Mouse (Mus musculus) right cerebral cortex, postnatal 25 days (tissue): ENCODE measurements around the gene Ciao2a.

Source experiments
- DNase-seq: peaks from one replicate; pipeline ENCODE4 v3.0.0; 2022

Ciao2a gene

DNA sequence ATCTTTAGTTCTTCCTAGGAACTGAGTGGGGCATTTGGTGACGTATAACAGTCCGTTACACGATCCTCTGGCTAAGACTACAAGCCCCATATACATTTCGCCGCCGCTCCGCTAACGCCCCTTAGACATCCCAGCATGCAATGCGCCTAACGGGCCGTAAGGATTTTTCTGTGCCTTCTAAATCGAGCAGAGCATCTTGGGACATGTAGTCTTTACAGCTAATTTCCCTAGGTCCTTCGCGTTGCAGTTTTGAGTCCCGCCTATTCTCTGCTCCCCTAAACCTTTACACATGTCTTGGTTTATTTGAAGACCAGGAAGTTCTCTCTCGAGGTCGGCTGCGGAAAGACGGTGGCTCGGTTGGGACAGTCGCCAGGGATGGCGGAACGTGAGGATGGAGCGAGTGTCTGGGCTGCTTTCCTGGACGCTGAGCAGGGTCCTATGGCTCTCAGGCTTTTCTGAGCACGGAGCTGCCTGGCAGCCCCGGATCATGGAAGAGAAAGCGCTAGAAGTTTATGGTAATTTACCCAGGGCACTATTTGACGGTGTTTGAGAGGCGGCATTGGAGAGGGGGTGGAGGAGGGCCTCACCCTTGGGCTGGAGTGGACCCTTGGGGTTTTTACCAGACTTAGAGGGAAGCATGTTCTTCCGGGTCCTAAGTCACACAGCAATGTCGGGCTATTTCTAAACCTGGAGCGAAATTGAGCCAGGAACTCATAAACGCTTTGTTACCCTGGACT is at the start of gene Ciao2a, which contains the start of gene Snx1:
Gene Ciao2a (plus strand): TSS at position 156 of the 737 bp plus-strand sequence.
Gene Snx1 (minus strand): TSS at position 132 of the 737 bp plus-strand sequence.
- DNase-seq = peak; percentile 92

DNA sequence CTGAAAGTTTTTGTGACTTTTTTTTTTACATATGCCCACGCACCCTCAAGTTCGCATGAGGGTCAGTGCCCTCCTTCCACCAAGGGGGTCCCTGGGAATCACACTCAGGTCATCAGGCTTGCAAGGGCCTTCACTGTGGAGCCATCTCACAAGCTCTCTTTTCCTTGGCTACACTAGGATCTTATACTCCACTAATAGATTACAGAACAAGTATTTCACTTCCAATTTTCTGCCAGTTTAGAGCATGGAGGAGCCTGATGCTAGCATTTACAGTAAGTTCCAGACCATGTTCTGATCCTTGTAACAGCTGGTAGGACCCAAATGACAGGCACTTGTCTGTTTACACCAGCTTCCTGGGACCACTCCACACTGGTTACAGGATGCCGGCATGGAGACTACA is 48.3 kb upstream of the Ciao2a start:
- DNase-seq = no peak

DNA sequence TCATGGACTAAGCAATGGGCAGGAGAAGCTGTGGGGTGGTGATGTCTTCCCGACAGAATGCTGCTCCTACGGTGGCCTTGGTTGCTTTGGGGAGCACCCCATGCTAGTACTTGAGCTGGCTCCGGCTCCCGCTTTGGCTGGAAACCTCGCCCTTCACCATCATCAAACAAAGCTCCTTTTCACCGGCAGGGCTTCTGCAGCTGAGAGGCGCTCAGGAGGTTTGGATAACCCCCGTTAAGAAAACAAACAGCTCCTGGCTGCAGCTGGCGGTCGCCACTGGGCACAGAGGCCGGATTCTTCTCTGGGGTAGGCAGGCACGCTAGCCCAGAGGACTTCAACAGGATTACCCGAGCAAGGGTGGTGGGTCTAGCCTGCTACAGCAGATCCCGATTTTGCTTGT is 47.9 kb upstream of the Ciao2a start:
- DNase-seq = no peak

DNA sequence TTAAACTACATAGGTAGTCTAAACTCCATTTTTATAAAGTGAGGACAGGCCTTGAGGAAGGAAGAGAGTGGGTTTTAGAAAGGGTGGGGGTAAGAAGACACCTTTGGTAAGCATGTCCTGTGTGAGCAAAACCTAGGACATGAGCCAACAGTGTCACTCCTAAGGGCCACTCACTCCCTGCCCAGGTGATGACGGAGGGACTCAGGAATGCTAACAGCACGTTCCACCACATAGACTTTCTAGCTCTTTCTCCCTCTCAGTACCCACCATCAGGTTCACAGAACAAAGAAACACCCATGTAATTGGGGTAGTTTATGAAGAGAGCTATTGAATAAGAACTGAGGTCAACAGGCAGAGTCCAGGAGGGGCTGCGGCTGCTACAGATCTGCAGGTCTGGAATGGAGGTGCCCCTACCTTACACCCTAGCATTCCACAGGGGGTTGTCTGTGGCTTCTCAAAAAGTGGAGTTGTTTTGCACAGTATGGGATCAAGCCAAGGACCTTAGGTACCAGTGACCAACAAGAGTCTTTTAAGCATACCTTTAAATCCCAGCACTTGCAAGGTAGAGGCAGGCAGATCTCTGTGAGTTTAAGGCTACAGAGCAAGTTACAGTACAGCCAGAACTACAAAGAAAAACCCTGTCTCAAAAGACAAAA is 45.5 kb upstream of the Ciao2a start:
- DNase-seq = no peak

DNA sequence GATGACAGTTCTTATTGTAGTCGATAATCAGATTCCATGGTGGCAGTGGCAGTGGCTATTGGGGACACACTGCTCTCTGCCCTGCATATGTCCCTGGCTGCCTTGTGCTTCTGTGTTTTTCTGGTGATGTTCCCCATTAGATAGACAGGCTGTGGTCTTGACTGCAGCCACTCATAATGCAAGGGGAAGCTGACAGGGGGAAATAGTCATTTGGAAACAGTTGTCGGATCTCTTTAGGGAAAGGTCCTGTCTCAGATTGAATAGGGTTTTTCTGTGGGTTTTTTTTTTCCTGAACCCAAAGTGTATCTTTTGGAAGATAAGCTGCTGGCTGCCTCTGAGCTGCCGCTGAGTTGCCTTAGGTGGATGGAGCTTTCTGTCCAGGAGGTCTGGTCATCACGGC is 44.4 kb upstream of the Ciao2a start:
- DNase-seq = no peak

DNA sequence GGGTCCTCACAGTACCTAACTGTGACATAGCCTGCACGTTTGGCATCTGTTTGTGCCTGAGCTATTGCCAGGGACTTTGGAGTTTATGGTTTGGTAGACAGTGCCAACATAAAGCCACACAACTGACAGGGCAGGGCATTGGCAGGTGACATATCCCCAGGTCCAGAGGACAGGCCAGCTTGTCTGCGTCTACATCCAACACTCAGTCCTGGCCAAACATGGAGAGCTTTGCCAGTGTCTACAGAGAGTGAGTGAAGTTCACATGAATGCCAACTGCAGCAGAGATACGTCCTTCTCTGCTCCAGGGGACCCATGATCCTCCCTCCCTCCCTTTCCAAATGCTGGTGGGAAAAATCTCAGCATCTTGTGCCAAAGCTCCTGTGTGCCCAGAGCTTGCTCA is 42.2 kb upstream of the Ciao2a start:
- no peak for DNase-seq

DNA sequence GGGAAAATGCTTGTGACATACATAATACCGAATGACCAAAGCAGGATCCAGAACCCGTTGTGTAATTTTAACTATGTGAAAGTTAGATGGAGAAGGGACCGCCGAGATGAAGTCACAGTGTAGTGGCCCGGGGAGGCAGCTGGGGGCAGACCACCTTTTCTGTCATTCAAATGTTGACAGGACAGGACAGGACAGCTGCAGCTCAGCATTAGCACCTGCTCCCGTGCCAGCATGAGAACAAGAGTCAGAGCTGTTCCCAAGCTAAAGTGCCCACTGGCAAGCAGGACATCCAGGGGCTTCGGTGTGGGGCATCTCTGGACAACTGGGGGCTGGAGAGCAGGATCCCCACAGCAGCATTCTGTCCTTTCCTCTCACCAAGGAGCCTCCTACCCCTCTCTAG is 39.3 kb upstream of the Ciao2a start:
- DNase-seq = no peak

DNA sequence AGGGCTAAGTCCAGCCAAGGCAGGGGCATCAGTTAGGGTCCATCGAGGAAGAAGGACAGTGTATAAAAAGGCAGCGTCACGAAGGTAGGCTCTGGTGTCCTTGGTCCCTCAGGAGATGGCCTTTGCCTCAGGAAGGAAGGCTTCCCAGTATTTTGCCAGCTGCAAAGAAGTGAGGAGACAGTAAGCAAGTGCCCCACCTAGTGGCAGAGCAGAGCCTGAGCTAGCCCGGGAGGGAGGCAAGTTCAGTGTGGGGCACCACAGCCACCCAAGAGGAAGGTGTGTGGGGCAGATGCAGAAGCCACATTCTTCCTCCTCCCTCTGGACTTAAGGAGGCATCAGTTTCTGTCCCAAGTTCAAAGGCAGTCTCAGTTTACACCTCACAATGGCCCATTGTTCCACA is 38.0 kb upstream of the Ciao2a start:
- DNase-seq = no peak

DNA sequence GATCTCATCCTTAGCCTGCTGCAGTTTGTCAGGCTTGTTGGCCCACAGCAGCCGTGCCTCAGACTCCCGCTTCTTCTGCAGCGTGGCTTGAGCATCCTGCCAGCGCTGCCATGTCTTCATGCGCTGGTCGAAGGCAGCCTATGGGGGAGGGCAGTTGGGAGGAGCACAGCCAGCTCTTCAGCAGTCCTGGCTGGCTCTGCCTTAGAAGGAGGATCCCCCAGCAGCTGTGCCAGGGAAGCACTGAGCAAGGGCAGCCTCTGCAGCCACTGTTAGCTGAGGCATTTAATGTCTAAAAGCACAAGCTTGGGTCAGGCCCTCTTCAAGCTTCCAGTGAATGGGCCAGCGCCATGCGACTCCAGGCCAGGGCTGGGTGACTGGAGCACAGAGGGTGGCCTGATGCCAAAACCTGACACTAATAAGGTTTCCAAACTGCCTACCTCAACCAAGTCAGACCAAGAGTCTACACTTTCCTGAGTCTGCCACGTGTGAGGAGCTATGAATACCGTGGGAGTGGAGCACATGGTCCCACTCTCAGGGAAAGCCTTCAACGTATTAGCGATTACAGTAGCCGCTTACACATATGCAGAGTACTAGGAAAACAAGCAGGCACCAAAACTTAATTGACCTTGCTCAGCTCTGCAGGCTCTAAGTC is 35.7 kb upstream of the Ciao2a start:
- peak; percentile 13 for DNase-seq

DNA sequence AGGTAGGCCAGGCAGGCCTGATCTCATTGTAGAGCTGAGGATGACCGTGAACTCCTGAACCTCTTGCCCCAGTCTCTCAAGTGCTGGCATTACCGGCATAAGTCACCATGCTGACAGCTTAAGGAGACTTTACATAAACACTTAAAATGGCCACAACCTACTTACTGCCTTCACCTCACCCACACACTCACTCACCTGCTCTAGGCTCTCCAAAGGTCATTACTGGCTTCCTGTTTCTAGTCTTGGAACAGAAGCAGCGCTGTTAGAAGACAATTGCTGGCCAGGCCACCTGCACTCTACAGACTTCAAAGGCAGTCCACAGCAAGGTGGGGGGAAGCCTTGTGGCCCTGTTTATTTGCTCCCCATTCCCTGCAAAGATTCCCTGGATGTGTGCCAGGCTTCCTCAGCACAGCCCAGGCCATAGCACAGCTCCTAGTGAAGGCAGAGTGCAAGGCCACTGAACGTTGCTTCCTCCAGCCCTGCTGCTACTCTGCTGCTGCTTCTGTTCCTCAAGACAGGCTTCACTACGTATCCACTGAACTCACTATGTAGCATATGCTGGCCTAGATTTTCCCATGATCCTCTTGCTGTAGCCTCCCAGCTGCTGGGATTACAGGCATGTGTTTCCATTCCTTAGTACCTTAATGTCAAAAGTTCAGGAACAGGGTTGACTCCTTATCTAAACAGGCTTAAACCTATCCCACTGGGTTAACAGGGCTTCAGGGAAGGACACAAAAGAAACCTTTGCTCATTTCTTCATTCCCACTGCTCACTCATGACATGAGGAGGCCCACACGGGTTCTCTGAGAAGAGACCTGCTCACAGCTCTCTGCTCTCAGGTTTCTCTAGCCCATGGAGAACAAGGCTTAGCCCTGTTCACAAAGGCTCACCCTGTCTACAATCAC is 34.8 kb upstream of the Ciao2a start:
- DNase-seq = no peak

DNA sequence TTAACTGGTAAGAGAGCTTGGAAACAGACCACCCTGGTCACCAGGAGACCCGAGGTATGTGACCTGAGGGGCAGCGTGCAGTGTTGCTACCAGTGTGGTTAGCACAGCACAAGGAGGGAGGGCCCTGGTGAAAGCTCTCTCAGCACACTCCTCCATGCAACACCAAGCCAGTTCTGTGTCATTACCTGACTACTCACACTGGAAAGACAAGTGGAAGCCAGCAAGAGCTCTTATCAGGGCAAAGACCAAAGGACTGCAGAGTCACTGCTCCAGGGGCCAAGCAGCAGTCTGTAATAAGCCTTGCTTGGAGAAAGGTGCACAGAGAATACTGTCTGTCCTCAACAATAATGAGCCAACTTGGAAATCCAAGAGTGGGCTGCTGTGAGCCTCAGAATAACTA is 33.7 kb upstream of the Ciao2a start:
- no peak for DNase-seq

DNA sequence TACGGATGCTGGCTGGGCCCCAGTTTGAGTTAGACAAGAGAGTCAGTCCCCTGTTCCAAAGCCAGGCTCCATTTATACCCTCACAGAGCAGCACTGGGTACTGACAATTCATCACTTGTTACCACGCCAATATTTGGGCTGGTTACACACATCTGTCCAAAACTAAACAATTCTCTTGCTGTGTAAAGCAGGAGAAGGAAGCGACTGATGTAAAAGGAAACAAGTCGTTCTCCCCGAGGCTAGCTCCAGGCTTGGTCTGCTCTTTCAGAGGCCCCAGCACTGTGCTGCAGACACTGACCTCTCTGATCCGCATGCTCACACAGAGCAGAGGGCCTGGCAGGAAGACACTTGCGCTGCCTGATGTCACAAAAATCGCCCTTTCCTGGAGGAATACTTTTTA is 24.8 kb upstream of the Ciao2a start:
- DNase-seq = no peak

DNA sequence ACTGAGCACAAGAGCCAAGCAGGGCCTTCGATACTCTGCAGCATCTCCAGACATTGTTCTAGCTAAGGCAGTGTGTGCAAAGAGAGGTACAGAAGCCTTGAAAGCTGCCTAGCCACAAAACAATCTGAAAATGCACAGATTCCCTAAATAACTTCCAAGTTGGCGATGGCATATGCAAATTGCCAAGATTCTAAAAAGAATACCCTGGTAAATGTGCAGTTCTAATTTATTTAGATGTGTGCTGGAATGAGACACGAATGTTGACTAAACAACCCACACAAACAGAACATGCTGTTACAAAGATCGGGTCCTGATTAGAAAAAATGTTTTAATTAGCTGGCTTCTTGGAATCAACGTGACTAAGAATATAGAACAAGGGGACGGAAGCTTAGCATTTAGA is 23.7 kb upstream of the Ciao2a start:
- DNase-seq = no peak

DNA sequence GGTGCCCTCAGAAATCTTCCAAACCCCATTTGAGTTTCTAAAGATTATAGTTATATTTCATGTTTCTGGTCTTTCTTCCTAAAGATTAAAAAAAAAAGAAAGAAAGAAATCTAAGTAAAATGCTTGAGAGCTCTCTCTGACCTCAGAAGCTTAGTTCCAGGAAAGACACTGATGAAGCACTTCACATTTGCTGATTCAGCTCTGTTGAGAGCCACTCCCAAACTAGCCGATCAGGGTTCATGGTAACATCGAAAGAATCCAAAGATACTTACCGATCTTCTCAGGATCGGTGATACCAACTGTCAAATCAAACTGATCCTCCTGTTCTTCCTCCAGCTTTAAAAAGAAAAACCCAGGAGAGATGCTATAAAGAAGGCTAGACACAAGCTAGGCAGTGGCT is 21.8 kb upstream of the Ciao2a start:
- DNase-seq = no peak

DNA sequence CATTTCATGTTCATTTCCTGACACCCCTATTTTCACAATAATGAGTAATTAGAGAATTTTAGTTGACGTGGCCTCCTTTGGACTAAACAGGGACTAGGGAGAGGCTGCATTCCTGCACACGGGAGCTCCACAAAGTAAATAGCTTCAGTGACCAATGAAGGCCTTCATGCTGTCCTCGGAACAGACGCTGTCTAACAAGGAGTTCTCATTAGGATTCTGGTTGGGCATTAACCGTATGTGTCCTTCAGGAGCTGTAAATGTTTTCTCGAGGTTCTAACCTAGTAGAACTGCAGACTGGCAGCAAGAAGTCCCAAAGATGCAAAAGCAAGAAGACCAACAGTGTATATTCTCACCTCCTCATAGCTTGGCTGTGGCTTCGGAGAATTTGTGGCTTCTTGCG is 21.2 kb upstream of the Ciao2a start:
- DNase-seq = no peak

DNA sequence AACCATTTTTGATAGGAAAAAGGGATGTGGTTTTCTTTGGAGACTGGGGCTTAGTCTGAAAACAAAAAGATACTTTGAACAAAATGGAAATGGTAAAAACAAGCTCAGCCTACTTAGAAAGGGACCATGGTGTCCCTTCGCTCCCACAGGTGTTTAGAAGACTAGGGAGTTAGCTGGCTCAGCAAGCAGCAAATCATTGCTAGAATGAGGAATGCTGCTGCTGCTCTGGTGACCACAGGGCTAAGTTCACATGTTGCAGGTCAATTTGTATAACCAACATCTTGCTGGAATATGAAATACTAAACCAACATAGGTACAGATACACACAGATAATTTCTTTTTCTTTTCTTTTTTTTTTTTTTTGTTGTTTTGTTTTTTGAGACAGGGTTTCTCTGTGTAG is 16.8 kb upstream of the Ciao2a start:
- no peak for DNase-seq

DNA sequence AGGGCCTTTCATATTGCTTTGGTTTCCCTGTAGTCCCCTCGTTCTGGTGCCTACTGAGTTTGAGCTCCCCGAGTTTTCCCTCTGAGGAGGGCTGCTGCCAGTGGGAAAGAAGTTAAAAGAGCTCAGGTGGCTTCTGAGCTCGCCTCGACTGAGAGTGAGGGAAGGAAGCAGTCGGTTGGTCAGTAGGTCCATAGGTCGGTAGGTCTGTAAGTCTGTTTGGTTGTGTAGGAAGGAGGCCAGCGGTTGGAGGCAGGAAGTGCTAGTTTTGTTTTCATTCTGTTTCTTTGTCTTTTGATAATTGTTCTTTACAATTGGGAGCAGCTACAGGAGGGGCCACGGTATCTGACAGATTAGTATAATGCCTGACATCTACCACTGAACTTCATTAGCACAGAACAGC is 16.3 kb upstream of the Ciao2a start:
- no peak for DNase-seq

DNA sequence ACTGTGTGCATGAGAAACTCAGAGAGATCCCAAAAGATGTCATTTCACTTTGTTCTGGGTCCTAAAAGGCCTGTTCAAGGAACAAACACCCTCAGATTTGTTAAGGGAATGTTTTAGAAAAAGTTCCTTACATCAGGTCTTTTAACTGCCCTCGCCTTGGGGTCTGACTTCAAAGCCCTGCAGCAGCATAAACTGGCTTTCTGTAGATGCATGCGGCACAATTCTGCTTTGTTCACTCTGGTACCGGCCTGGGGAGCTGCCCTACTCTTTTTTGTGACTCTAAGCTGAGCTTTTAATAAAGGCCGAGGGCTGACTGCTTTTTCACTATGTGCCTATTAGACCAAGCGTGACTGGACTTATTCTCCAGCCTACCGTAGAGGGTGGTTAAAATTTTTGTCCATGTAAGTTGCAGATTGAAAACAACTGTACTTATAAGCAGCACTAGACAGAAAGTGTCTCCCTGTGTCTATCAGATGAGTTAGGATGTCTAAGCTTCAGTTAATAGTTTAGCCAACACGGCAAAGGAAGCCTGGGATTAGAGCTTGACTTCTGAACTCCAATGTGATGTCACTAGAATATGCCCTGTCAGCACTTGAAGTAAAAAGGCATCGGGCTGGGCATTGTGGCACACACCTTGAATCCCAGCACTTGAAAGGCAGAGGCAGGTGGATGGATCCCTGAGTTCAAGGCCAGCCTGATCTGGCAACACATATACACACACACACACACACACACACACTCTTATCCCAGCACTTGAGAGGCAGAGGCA is 15.6 kb upstream of the Ciao2a start:
- DNase-seq = no peak

DNA sequence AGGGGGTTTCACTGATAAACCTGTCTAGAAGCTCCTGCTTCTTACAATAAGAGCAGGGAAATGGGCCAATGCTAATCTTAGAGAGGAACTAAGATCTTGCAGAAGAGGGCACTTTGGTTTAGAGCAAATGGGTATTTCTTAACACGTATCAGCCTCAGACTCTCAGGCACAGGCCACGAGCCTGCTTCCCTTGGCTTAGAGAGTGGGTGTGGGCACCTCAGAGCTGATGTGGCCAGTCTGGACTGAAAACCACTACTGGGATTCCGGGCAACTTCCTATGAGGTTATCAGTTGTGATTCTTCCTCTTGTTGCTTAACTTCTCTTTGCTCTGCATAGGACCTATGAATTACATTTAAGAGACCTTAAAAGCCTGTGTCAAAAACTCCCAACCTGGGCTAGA is 12.1 kb upstream of the Ciao2a start:
- DNase-seq = no peak

DNA sequence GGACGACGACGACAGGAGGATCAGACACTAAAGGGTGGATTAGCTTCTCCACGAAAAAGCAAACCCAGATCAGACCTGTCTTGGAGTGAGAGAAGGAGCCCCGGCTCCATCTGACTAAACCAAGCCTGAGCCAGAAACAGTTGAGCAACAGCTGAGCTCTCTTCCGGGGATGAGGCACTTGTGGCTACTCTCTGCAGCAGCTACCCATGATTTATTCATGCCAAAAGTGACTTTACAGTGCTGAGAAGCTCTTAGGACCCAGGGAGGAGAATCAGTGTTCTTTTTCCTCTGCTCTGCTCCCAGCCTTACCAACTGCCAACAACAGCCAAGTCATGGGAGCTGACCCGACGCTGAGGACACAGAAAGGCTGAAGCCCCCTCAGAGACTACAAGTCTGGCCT is 9.5 kb upstream of the Ciao2a start:
- no peak for DNase-seq

DNA sequence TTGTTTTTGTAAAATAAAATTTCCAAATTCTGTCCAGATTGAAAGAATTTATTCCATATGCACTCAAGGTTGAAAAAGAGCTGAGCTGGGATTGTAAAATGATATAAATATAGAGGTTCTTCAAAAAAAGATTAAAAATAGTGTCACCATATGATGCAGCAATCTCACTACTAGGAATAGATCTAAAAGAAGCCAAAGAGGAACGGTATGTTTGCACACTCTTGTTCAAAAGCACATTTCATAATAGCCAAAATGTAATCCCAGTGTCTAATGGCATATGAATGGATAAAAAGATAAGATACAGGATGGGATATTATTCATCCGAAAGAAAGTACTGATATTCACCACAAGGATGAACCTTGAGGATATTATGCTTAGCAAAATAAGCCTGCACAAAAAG is 6.9 kb upstream of the Ciao2a start:
- no peak for DNase-seq

DNA sequence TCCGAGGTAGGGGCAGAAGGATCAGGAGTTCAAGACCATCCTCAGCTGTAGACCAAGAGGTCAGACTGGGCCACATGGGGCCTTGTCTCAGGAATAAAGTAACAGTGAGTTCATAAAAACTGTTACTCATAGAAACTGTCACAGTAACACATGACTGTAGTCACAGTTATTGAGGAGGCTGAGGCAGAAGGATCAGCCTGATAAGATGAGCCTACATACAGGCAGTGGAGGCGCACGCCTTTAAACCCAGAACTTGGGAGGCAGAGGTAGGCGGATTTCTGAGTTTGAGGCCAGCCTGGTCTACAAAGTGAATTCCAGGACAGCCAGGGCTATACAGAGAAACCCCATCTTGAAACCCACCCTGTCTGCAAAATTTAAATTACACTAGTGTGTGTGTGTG is 6.3 kb upstream of the Ciao2a start:
- DNase-seq = no peak
